Mouse (Mus musculus) CH12.LX (cell line): ENCODE data around the gene Nr5a2. TPM values are rescaled to one million over a fixed set of nuclear protein-coding genes. Genes with fewer than 3 reads are reported as not detected.

Experiments used
- DNase-seq: peaks from one replicate; pipeline ENCODE4 v3.0.0-alpha.2; 2013; ENCODE audit errors: extremely low read depth
- H3K27ac ChIP-seq: 2 replicates; pipeline ENCODE4 v1.5.1; 2012; ENCODE audit warnings: low read depth, mild to moderate bottlenecking, control low read depth, moderate library complexity; ENCODE audit not compliant: insufficient read depth
- H3K27me3 ChIP-seq: replicated peaks from 2 replicates; pipeline ENCODE3; 2012; ENCODE audit warnings: inconsistent platforms
- H3K36me3 ChIP-seq, 2 experiments: replicated peaks in 1 of 2; 2 replicates each; pipeline versions ENCODE3 to v1.6.1; 2012; ENCODE audit warnings: inconsistent platforms in 1 of 2, low read length in 1 of 2, mild to moderate bottlenecking in 1 of 2, mixed read lengths in 1 of 2, moderate library complexity in 1 of 2; ENCODE audit not compliant: control insufficient read depth in 1 of 2, insufficient read depth in 1 of 2
- H3K4me1 ChIP-seq, 2 experiments: 2 replicates each; pipeline ENCODE4 v1.6.1; 2012; ENCODE audit warnings: inconsistent platforms in 1 of 2, moderate library complexity in 1 of 2; ENCODE audit not compliant: insufficient read depth in 2 of 2, control insufficient read depth in 1 of 2
- H3K4me2 ChIP-seq: 2 replicates; pipeline ENCODE4 v1.6.1; 2012; ENCODE audit warnings: low read depth, mild to moderate bottlenecking, control low read depth; ENCODE audit not compliant: poor library complexity, insufficient read depth, severe bottlenecking
- H3K4me3 ChIP-seq, 3 experiments: fragments of 150-350 bp in 1 of 3; sonication (generic) in 1 of 3; replicated peaks in 1 of 3; 2 replicates each; pipeline versions ENCODE3 to v1.5.1; 2011 to 2012; ENCODE audit warnings: low read depth in 2 of 3, low read length in 2 of 3, mild to moderate bottlenecking in 2 of 3, moderate library complexity in 2 of 3, control low read depth in 1 of 3, improper control_type of control experiment in 1 of 3, inconsistent platforms in 1 of 3, mixed read lengths in 1 of 3; ENCODE audit not compliant: poor library complexity in 1 of 3
- H3K79me2 ChIP-seq: replicated peaks from 2 replicates; pipeline ENCODE4 v1.6.1; 2012; ENCODE audit warnings: mild to moderate bottlenecking, moderate library complexity; ENCODE audit not compliant: control insufficient read depth, poor library complexity, insufficient read depth, severe bottlenecking; ENCODE audit errors: extremely low read depth
- H3K9ac ChIP-seq: 2 replicates; pipeline ENCODE4 v1.6.1; 2012; ENCODE audit warnings: low read depth, mild to moderate bottlenecking, control low read depth, moderate library complexity; ENCODE audit not compliant: insufficient read depth
- H3K9me3 ChIP-seq: replicated peaks from 2 replicates; pipeline ENCODE3; 2012; ENCODE audit warnings: low read length, inconsistent platforms, mixed read lengths
- BHLHE40 ChIP-seq: IDR thresholded peaks from 2 replicates; pipeline ENCODE4 v1.6.1; 2011; ENCODE audit warnings: mild to moderate bottlenecking, low read depth, low read length, improper control_type of control experiment
- CTCF ChIP-seq, 2 experiments: IDR thresholded peaks in 1 of 2; conservative IDR thresholded peaks in 1 of 2; 2 replicates each; pipeline ENCODE4 v1.5.1; 2011 to 2012; ENCODE audit warnings: low read depth in 2 of 2, low read length in 2 of 2, improper control_type of control experiment in 1 of 2, inconsistent platforms in 1 of 2, mild to moderate bottlenecking in 1 of 2, moderate library complexity in 1 of 2
- ELF1 ChIP-seq: IDR thresholded peaks from 2 replicates; pipeline ENCODE4 v1.6.1; 2014; ENCODE audit warnings: low read depth, mild to moderate bottlenecking, inconsistent platforms, low read length, improper control_type of control experiment
- ETS1 ChIP-seq: conservative IDR thresholded peaks from 2 replicates; pipeline ENCODE4 v1.6.1; 2012; ENCODE audit warnings: low read depth, mild to moderate bottlenecking, inconsistent platforms, low read length, improper control_type of control experiment, moderate library complexity
- HCFC1 ChIP-seq: IDR thresholded peaks from 2 replicates; pipeline ENCODE4 v1.6.1; 2012; ENCODE audit warnings: low read depth, mild to moderate bottlenecking, inconsistent platforms, low read length, improper control_type of control experiment
- IRF4 ChIP-seq: IDR thresholded peaks from 2 replicates; pipeline ENCODE4 v1.6.1; 2014; ENCODE audit warnings: low read depth, mild to moderate bottlenecking, inconsistent platforms, low read length, improper control_type of control experiment
- KAT2A ChIP-seq: IDR thresholded peaks from 2 replicates; pipeline ENCODE4 v1.6.1; 2012; ENCODE audit warnings: low read length, improper control_type of control experiment, inconsistent platforms; ENCODE audit not compliant: insufficient replicate concordance
- MEF2A ChIP-seq: IDR thresholded peaks from 2 replicates; pipeline ENCODE4 v1.6.1; 2014; ENCODE audit warnings: low read depth, mild to moderate bottlenecking, inconsistent platforms, low read length, improper control_type of control experiment, borderline replicate concordance
- MXI1 ChIP-seq: IDR thresholded peaks from 2 replicates; pipeline ENCODE4 v1.6.1; 2011; ENCODE audit warnings: mild to moderate bottlenecking, low read depth, low read length, improper control_type of control experiment
- MYC ChIP-seq: IDR thresholded peaks from 2 replicates; pipeline ENCODE4 v1.6.1; 2011; ENCODE audit warnings: low read depth, mild to moderate bottlenecking, improper control_type of control experiment, low read length
- NELFE ChIP-seq: IDR thresholded peaks from 2 replicates; pipeline ENCODE4 v1.6.1; 2011; ENCODE audit warnings: low read depth, low read length, improper control_type of control experiment
- RCOR1 ChIP-seq: conservative IDR thresholded peaks from 2 replicates; pipeline ENCODE4 v1.6.1; 2012; ENCODE audit warnings: low read depth, mild to moderate bottlenecking, inconsistent platforms, low read length, improper control_type of control experiment
- SIN3A ChIP-seq: IDR thresholded peaks from 2 replicates; pipeline ENCODE4 v1.6.1; 2012; ENCODE audit warnings: low read length, improper control_type of control experiment, inconsistent platforms
- TBP ChIP-seq: conservative IDR thresholded peaks from 2 replicates; pipeline ENCODE4 v1.6.1; 2011; ENCODE audit warnings: low read depth, low read length, improper control_type of control experiment
- ZMIZ1 ChIP-seq: IDR thresholded peaks from 2 replicates; pipeline ENCODE4 v1.6.1; 2012; ENCODE audit warnings: low read depth, mild to moderate bottlenecking, inconsistent platforms, low read length, improper control_type of control experiment
- ZNF384 ChIP-seq: IDR thresholded peaks from 2 replicates; pipeline ENCODE4 v1.6.1; 2012; ENCODE audit warnings: low read depth, low read length, improper control_type of control experiment, inconsistent platforms
- dilution Hi-C: fragments of 300-500 bp; cut with MboI; formaldehyde crosslinking; loops from 2 replicates; pipeline ENCODE4 v1.14.3; 2020; ENCODE audit warnings: low sequenced_read_pairs; ENCODE audit not compliant: extremely low pct_unique_long_range_greater_than_20kb, extremely low pct_ligation_motif_present
- in situ Hi-C: fragments of 300-500 bp; cut with MboI; formaldehyde crosslinking; loops from 3 replicates; pipeline ENCODE4 v1.14.3; 2019; ENCODE audit warnings: low sequenced_read_pairs, low pct_ligation_motif_present, low pct_unique_long_range_greater_than_20kb, mixed read lengths
- polyA plus RNA-seq: library from polyadenylated mRNA; unstranded; fragments of >175 nt; gene quantifications from 2 replicates; pipeline ENCODE4 v1.2.1, GENCODE M21; 2012; ENCODE audit warnings: low read depth; ENCODE audit not compliant: insufficient read length
- total RNA-seq, 2 experiments: library from RNA; depleted of rRNA; stranded (reverse); fragments of 300-350 nt in 1 of 2; fragments of >200 nt in 1 of 2; gene quantifications; 2 replicates each; pipeline ENCODE4 v1.2.3; 2012 to 2014

The Nr5a2 gene
- total and polyA plus RNA-seq, 3 experiments, result 0.47 to 1.3 (median 0.77) TPM

GRCm38 (mm10) chr1:136935960-136936324 lies 24.3 kb downstream of the Nr5a2 start:
- TF ChIP-seq SIN3A (no peak), HCFC1 (no peak), CTCF (conservative IDR thresholded peaks at IDR 0.05 in 1 of 2, IDR thresholded peaks at IDR 0.05 in 1 of 2; ENCODE audit: low read depth in 2 of 2, low read length in 2 of 2) (no peak), IRF4 (no peak), ZNF384 (no peak), ETS1 (no peak), MYC (no peak), NELFE (no peak), ELF1 (no peak), ZMIZ1 (no peak), MEF2A (no peak), RCOR1 (no peak), KAT2A (no peak), MXI1 (no peak), TBP (no peak)
- TF ChIP-seq, all 38 proteins: peak for 0
- H3K4me1 ChIP-seq, result peaks cover 2 to 5% of the 10 kb centered on the region in 2 experiments; a peak in 2 of 4 replicates
- no peak for DNase-seq
- no peak overlapping the region for H3K4me3 ChIP-seq
- H3K27me3 ChIP-seq, result no peaks in the 10 kb centered on the region
- H3K9me3 ChIP-seq, result no peaks in the 10 kb centered on the region
- H3K27ac ChIP-seq, result no peak overlapping the region
- H3K9ac ChIP-seq, result no peak overlapping the region
- H3K79me2 ChIP-seq, result no peaks in the 10 kb centered on the region
- dilution Hi-C loops, result no loop called here
- in situ Hi-C loops, result no loop called here
- peaks cover 0 to 2% of the 10 kb centered on the region in 2 experiments for H3K36me3 ChIP-seq
- H3K4me2 ChIP-seq, result no peak overlapping the region

DNA sequence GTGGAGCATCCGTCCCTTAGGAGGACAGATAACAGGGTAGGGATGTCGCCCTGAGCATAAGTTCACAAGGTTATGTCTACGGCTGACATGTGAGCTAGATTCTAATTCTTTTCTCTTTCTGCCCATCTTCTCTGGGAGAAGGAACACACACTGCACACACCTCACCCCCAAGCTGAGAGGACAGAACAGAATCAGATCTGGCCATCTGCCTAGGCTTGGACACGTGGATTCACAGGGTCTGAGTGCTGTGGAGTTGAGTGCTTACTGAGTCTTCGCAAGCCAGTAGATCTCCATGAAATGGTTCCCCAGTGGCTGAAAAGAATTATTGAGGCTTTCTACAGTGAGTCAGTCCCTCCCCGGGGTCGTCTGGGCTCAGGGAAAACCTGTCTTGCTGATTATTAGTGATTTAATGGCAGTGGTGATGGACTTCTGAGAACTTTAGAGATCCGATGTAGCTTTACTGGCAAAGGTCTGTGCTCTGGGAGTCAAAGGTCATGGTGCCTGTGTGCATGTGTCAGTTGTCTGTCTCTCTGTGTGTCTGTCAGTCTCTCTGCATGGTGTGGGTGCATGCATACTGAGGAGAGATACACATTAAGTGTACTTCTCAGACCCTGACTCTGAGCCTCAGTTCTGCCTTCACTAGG lies 24.8 kb downstream of the Nr5a2 start:
- Histone ChIP-seq H3K27me3 (no peaks in the 10 kb centered on the region), H3K4me1 (peaks cover 2 to 5% of the 10 kb centered on the region in 2 experiments; a peak in 2 of 4 replicates), H3K4me2 (no peak overlapping the region), H3K9ac (no peak overlapping the region), H3K36me3 (peaks cover 0 to under 1% of the 10 kb centered on the region in 2 experiments), H3K27ac (no peak overlapping the region), H3K9me3 (no peaks in the 10 kb centered on the region), H3K79me2 (no peaks in the 10 kb centered on the region), H3K4me3 (no peak overlapping the region)
- no peak for DNase-seq
- no peak for TF ChIP-seq BHLHE40
- TF ChIP-seq ZNF384, result no peak
- dilution Hi-C loops, result no loop called here
- in situ Hi-C loops, result no loop called here
